Mouse (Mus musculus) lung, postnatal 4 days (tissue): ENCODE results near the gene Lhb.
"Not testable (repeated sequence)": the region's sequence is repeated elsewhere in the genome, so short reads cannot be mapped to it uniquely, and the experiment has no call there.

Experiments used
- DNase-seq, 2 experiments: peaks; one replicate each; pipeline ENCODE4 v3.0.0; 2021

Lhb gene

GRCm38 (mm10) chr7:45455932-45456696 is 35.5 kb downstream of the Lhb start:
- DNase-seq = no peak

- no peak for DNase-seq
Observed at GRCm38 (mm10) chr7:45456721-45457203, 36.1 kb downstream of the Lhb start.

- peak; percentile 37 to 52 for DNase-seq
Observed at GRCm38 (mm10) chr7:45457204-45458060, 36.8 kb downstream of the Lhb start.

- DNase-seq = peak; percentile 86 to 87
Observed at GRCm38 (mm10) chr7:45458748-45459563, 38.3 kb downstream of the Lhb start.

GRCm38 (mm10) chr7:45459564-45460140 is 39.0 kb downstream of the Lhb start, which contains the start of gene Ftl1:
TSS of gene Ftl1 (minus strand) at chr7:45459884.
- DNase-seq = peak; percentile 97 to 99

- no peak for DNase-seq
Observed at GRCm38 (mm10) chr7:45460377-45460776, 39.8 kb downstream of the Lhb start.

- DNase-seq = peak; percentile 75 to 83
Observed at GRCm38 (mm10) chr7:45460860-45461314, 40.3 kb downstream of the Lhb start.

- no peak for DNase-seq
Observed at GRCm38 (mm10) chr7:45461326-45461725, 40.7 kb downstream of the Lhb start.

GRCm38 (mm10) chr7:45461781-45462180 is 41.2 kb downstream of the Lhb start:
- DNase-seq = no peak

GRCm38 (mm10) chr7:45462325-45462724 is 41.7 kb downstream of the Lhb start:
- no peak for DNase-seq

GRCm38 (mm10) chr7:45462868-45463267 is 42.2 kb downstream of the Lhb start:
- DNase-seq = not testable (repeated sequence)

- no peak for DNase-seq
Observed at GRCm38 (mm10) chr7:45463987-45464778, 43.6 kb downstream of the Lhb start.

- no peak for DNase-seq
Observed at GRCm38 (mm10) chr7:45465112-45465511, 44.5 kb downstream of the Lhb start.

- no peak for DNase-seq
Observed at GRCm38 (mm10) chr7:45465549-45465948, 44.9 kb downstream of the Lhb start.

GRCm38 (mm10) chr7:45466283-45467089 is 45.9 kb downstream of the Lhb start, which contains the start of gene Bax:
TSS of gene Bax (minus strand) at chr7:45466898.
- DNase-seq = peak; percentile 96 to 97

- DNase-seq = peak; percentile 54 to 59
Observed at GRCm38 (mm10) chr7:45467090-45467670, 46.6 kb downstream of the Lhb start.

GRCm38 (mm10) chr7:45470869-45471268 is 50.2 kb downstream of the Lhb start:
- peak in 1 of 2 experiments; percentile 76 for DNase-seq
